8 mouse cellular contexts compared by ENCODE assay signal in genomic region chr2:140170803-140171553, GRCm38 (mm10). TPM values are rescaled to one million over a fixed set of nuclear protein-coding genes. Genes with fewer than 3 reads are reported as not detected.
DNase-seq lines count a peak whose midpoint lies in the region; ATAC-seq and TF ChIP-seq lines count a peak whose summit lies in the region.

No protein-coding gene starts in this region.

- H3K4me2 ChIP-seq in heart, embryonic 15.5 days = peak overlapping the region; percentile 79
- peak overlapping the region; percentile 64 for H3K4me2 ChIP-seq in embryonic facial prominence, embryonic 15.5 days (replicated peaks)
- peak overlapping the region; percentile 69 for H3K4me2 ChIP-seq in kidney, embryonic 16.5 days (replicated peaks; ENCODE audit: low read depth, low read length)

- peak overlapping the region; percentile 88 for H3K9ac ChIP-seq in heart, embryonic 15.5 days
- peak overlapping the region; percentile 72 for H3K9ac ChIP-seq in embryonic facial prominence, embryonic 15.5 days
- peak overlapping the region; percentile 95 for H3K9ac ChIP-seq in kidney, embryonic 16.5 days (replicated peaks; ENCODE audit: low read length)

- peaks cover 12% of the 10 kb centered on the region for H3K4me1 ChIP-seq in heart, embryonic 15.5 days (replicated peaks)
- peaks cover 34% of the 10 kb centered on the region for H3K4me1 ChIP-seq in G1E (ENCODE audit: insufficient read depth, low read depth, low read length)
- H3K4me1 ChIP-seq in embryonic facial prominence, embryonic 15.5 days = peaks cover 15% of the 10 kb centered on the region
- peaks cover 17% of the 10 kb centered on the region for H3K4me1 ChIP-seq in kidney, embryonic 16.5 days (ENCODE audit: insufficient read depth, low read length)

- H3K27ac ChIP-seq in heart, embryonic 15.5 days = peak overlapping the region; percentile 91
- peak overlapping the region; percentile 87 for H3K27ac ChIP-seq in embryonic facial prominence, embryonic 15.5 days (replicated peaks)
- H3K27ac ChIP-seq in kidney, embryonic 16.5 days (ENCODE audit: low read length) = peak overlapping the region; percentile 93

- peak; percentile 86 for ATAC-seq in heart, embryonic 15.5 days (replicated peaks; ENCODE audit: insufficient number of reproducible peaks, insufficient read depth, low FRiP score, low read depth)
- ATAC-seq in G1E (ENCODE audit: extremely low read depth, insufficient number of reproducible peaks, low FRiP score, poor library complexity, severe bottlenecking) = peak; percentile 47; the same call in 1 of the 2 replicates
- ATAC-seq in embryonic facial prominence, embryonic 15.5 days (ENCODE audit: insufficient number of reproducible peaks, low FRiP score, low TSS enrichment, low read depth) = peak; percentile 89
- ATAC-seq in kidney, embryonic 16.5 days (ENCODE audit: low FRiP score, low TSS enrichment) = peak; percentile 95
- ATAC-seq in monocyte, adult 5-6 weeks (replicated peaks; ENCODE audit: insufficient number of reproducible peaks, low FRiP score, low TSS enrichment, poor library complexity, severe bottlenecking) = peak; percentile 20

- peaks cover 13% of the 10 kb centered on the region for H3K36me3 ChIP-seq in heart, embryonic 15.5 days
- peaks cover 25% of the 10 kb centered on the region for H3K36me3 ChIP-seq in G1E (replicated peaks)
- H3K36me3 ChIP-seq in embryonic facial prominence, embryonic 15.5 days = peaks cover 10% of the 10 kb centered on the region; the same call in 1 of the 2 replicates
- H3K36me3 ChIP-seq in kidney, embryonic 16.5 days (ENCODE audit: insufficient read depth, low read length) = peaks cover 12% of the 10 kb centered on the region

- WGBS in heart, embryonic 15.5 days = 6% methylated on average over 28 of the region's 28 CpGs
- WGBS in embryonic facial prominence, embryonic 15.5 days = 5% methylated on average over 28 of the region's 28 CpGs
- 6% methylated on average over 28 of the region's 28 CpGs for WGBS in kidney, embryonic 16.5 days

- peak overlapping the region; percentile 86 for H3K4me3 ChIP-seq in heart, embryonic 15.5 days
- H3K4me3 ChIP-seq in G1E (ENCODE audit: low read depth, low read length) = peak overlapping the region; percentile 84
- H3K4me3 ChIP-seq in embryonic facial prominence, embryonic 15.5 days (replicated peaks) = peak overlapping the region; percentile 84
- peak overlapping the region; percentile 84 for H3K4me3 ChIP-seq in kidney, embryonic 16.5 days (ENCODE audit: low read length)

- H3K9me3 ChIP-seq in heart, embryonic 15.5 days (replicated peaks) = no peaks in the 10 kb centered on the region
- H3K9me3 ChIP-seq in G1E (replicated peaks) = no peaks in the 10 kb centered on the region
- no peaks in the 10 kb centered on the region for H3K9me3 ChIP-seq in embryonic facial prominence, embryonic 15.5 days (replicated peaks)
- no peaks in the 10 kb centered on the region for H3K9me3 ChIP-seq in kidney, embryonic 16.5 days (ENCODE audit: low read length)

- H3K27me3 ChIP-seq in heart, embryonic 15.5 days = no peaks in the 10 kb centered on the region
- no peaks in the 10 kb centered on the region for H3K27me3 ChIP-seq in G1E (ENCODE audit: insufficient read depth, low read length)
- H3K27me3 ChIP-seq in embryonic facial prominence, embryonic 15.5 days = no peaks in the 10 kb centered on the region
- no peaks in the 10 kb centered on the region for H3K27me3 ChIP-seq in kidney, embryonic 16.5 days (ENCODE audit: insufficient read depth, low read length)

- no peak for TF ChIP-seq CTCF in G1E (IDR thresholded peaks at IDR 0.05; ENCODE audit: low read depth, low read length)

- no peak for DNase-seq in heart, postnatal 25 days (ENCODE audit: low spot score)
- DNase-seq in G1E (ENCODE audit: low spot score) = peak; percentile 39
- DNase-seq in layer of hippocampus, adult 11-12 months (ENCODE audit: low spot score) = no peak
- DNase-seq in urinary bladder, postnatal 25 days (ENCODE audit: low spot score) = no peak

- intact Hi-C loops in heart, postnatal 25 days (cut with DNase I) = loop anchor here (5.0 kb wide), 1 partner anchor 226 kb away; the partner anchor contains the start of gene Macrod2

RNA-seq across cellular contexts. Expression of gene Ndufaf5, which starts 0.5 kb away (rescaled TPM):
- 33.6 and 39.2 TPM in 2 replicates for polyA plus RNA-seq in heart, embryonic 15.5 days (2015; fragmentation: Nextera tagmentation; extraction: Ambion mirVana)
- total RNA-seq in heart, postnatal 25 days (2021) = 10 to 100 TPM; 35.4 to 37.7 TPM
- total RNA-seq in G1E (2014; fragmentation: Nextera tagmentation) = 11.8 and 11.9 TPM in 2 replicates
- 27.3 and 29.8 TPM in 2 replicates for total RNA-seq in G1E (2017)
- 15.5 and 16.8 TPM in 2 replicates for polyA plus RNA-seq in G1E (2012)
- polyA plus RNA-seq in embryonic facial prominence, embryonic 15.5 days (2015; fragmentation: Nextera tagmentation; extraction: Ambion mirVana) = 22.6 and 23.4 TPM in 2 replicates
- 25.1 and 25.6 TPM in 2 replicates for polyA plus RNA-seq in kidney, embryonic 16.5 days (2015; fragmentation: Nextera tagmentation; extraction: Ambion mirVana)
- total RNA-seq in monocyte, adult 5-6 weeks (2017) = 9.9 to 14.1 TPM (median 13.9 TPM) in 3 replicates

RNA-seq across cellular contexts. Expression of gene Esf1, which starts 0.6 kb away (rescaled TPM):
- 12.8 and 14.9 TPM in 2 replicates for polyA plus RNA-seq in heart, embryonic 15.5 days (2015; fragmentation: Nextera tagmentation; extraction: Ambion mirVana)
- 10 to 100 TPM; 12.5 to 12.6 TPM for total RNA-seq in heart, postnatal 25 days (2021)
- 64.3 and 67.7 TPM in 2 replicates for total RNA-seq in G1E (2014; fragmentation: Nextera tagmentation)
- total RNA-seq in G1E (2017) = 61.7 and 75.6 TPM in 2 replicates
- 2.6 and 3.6 TPM in 2 replicates for polyA plus RNA-seq in G1E (2012)
- polyA plus RNA-seq in embryonic facial prominence, embryonic 15.5 days (2015; fragmentation: Nextera tagmentation; extraction: Ambion mirVana) = 23.7 and 24.4 TPM in 2 replicates
- polyA plus RNA-seq in kidney, embryonic 16.5 days (2015; fragmentation: Nextera tagmentation; extraction: Ambion mirVana) = 23.4 and 26.2 TPM in 2 replicates
- total RNA-seq in monocyte, adult 5-6 weeks (2017) = 54.4 to 62.5 TPM (median 54.8 TPM) in 3 replicates

RNA-seq across cellular contexts. Expression of gene Gm17374, which starts 19.1 kb away (rescaled TPM):
- not detected in 2 replicates for polyA plus RNA-seq in heart, embryonic 15.5 days (2015; fragmentation: Nextera tagmentation; extraction: Ambion mirVana)
- total RNA-seq in heart, postnatal 25 days (2021) = not detected
- total RNA-seq in G1E (2014; fragmentation: Nextera tagmentation) (not detected in 2 replicates), G1E (2017) (not detected in 2 replicates)
- not detected in 2 replicates for polyA plus RNA-seq in G1E (2012)
- polyA plus RNA-seq in embryonic facial prominence, embryonic 15.5 days (2015; fragmentation: Nextera tagmentation; extraction: Ambion mirVana) = not detected in 2 replicates
- polyA plus RNA-seq in kidney, embryonic 16.5 days (2015; fragmentation: Nextera tagmentation; extraction: Ambion mirVana) = not detected in 2 replicates
- not detected in 3 replicates for total RNA-seq in monocyte, adult 5-6 weeks (2017)

Comparison
In these comparisons a context has a peak if more than half of its experiments do, and no peak if none do; other contexts are left out.
1. ATAC-seq: peak in every context shown above with its lines; median percentile 95 in kidney, embryonic 16.5 days; 89 in embryonic facial prominence, embryonic 15.5 days; 86 in heart, embryonic 15.5 days; 47 in G1E; 20 in monocyte, adult 5-6 weeks.